Mouse (Mus musculus) thymus, adult 2 months (tissue): Measurements from ENCODE around the gene Ddr1.

ENCODE experiments used
- CTCF ChIP-seq: fragments of 200-500 bp; IDR thresholded peaks from 2 replicates; pipeline ENCODE4 v1.5.1; 2012; ENCODE audit warnings: mild to moderate bottlenecking, control low read depth, low read length, moderate library complexity, borderline replicate concordance; ENCODE audit not compliant: control insufficient read depth, poor library complexity, insufficient read depth; ENCODE audit errors: extremely low read depth
- POLR2A ChIP-seq: fragments of 200-500 bp; IDR thresholded peaks from 2 replicates; pipeline ENCODE4 v1.6.1; 2012; ENCODE audit warnings: mild to moderate bottlenecking, low read length, control low read depth, moderate library complexity; ENCODE audit not compliant: control insufficient read depth, poor library complexity, insufficient read depth; ENCODE audit errors: extremely low read depth

GRCm38 (mm10) chr17:35669731-35670130, 34.7 kb downstream of the Ddr1 start:
- TF ChIP-seq POLR2A (no peak), CTCF (no peak)
